Mouse (Mus musculus) c-Kit-positive CD71-negative TER-119-negative erythroid progenitor cells, embryonic 14.5 days (primary cell): Measurements from ENCODE around the gene Pxylp1.
"Not testable (repeated sequence)": the region's sequence is repeated elsewhere in the genome, so short reads cannot be mapped to it uniquely, and the experiment has no call there.

ENCODE experiments used
- DNase-seq: peaks from one replicate; pipeline ENCODE4 v3.0.0-alpha.2; 2013; ENCODE audit warnings: low read depth

Pxylp1 gene

DNA sequence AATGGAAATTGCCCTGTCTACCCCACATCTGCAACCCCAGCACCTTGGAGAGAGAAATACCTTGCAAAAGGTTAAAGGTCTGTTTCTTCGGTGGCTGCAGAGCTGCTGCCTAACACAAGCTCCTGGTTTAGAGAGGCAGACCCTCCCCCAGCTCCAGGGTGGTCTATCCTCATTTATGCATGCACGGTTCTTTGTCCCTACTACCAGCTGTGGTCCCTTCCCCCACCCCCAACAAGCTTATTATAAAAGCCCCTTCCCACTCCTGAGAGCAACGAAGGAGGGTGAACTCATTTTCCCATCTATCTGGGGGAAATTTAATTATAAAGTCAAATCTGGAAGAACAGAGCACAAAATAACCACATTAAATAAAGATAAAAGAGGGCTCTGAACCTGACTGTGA, at the start of gene Pxylp1:
Gene Pxylp1, minus strand, starts transcription at position 124 of the 400 bp plus-strand sequence.
- no peak for DNase-seq

GRCm38 (mm10) chr9:96938887-96939286, 46.4 kb upstream of the Pxylp1 start:
- DNase-seq, result no peak

DNA sequence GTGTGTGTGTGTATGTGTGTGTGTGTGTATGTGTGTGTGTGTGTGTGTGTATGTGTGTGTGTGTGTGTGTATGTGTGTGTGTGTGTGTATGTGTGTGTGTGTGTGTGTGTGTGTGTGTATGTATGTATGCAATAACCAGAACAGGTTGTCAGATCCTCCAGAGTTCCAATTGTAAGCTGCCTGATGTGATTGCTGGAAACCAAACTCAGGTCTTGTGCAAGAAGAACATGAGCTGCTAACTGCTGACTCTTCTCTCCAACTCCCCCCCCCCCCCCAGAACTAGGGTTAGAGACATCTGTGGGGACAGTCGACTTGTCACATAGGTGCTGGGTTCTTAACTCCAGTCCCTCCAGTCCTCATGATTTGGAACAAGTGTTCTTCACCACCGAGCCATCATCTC, 44.0 kb upstream of the Pxylp1 start:
- not testable (repeated sequence) for DNase-seq

GRCm38 (mm10) chr9:96935556-96936300, 43.3 kb upstream of the Pxylp1 start:
- DNase-seq, result no peak

DNA sequence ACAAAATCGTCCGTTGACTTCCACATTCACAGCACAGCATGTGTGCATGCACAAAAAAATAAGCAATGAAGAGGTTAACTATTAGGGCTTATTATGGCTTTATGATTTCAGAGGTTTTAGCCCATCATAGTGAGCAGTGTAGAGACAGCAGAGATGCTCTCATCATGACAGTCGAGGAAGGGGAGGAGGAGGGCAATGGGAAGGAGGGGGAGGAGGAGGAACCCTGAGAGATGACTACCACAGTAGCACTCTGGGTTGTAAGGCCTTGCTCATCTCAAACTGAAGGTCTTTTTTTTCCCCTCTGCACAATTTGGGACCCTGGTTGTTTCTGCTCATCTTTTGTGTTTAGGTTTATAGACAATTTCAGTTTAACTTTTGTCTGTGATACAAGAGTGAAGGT, 42.3 kb upstream of the Pxylp1 start:
- no peak for DNase-seq

- no peak for DNase-seq
Observed at GRCm38 (mm10) chr9:96932751-96933150, 40.3 kb upstream of the Pxylp1 start.

DNA sequence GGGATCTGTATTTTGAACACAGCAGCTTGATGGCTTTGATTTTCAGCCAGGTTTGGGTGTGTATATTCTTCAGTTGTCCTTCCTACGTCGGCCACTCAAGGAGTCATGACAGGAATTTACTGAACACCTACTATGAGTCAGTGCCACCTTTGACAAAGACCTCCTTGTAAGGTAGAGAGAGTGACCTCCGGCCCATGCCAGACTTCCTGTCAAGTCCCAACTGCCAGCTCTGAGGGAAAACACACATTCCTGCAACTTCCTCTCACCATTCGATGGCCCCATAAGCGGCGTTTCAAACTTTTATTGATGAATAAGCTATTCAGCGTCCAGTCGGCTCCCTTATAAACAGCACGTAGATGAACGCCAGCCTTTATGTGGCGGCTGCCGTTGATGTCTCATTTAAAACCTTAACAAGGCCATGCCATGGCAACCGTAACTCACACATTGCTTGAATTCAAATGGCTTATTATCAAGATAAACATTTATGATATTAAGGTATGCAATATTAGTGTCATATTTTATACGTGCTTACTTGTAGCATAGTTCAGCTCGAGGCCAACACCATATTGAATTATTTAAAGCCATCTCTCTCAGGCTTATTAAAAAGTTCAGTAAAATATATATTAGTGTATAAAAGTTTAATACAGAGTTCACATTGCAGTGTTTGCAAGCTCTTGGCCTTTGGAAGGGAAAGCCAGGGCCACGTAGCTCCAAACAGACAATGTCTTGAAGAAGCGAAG, 31.3 kb upstream of the Pxylp1 start:
- DNase-seq, result no peak

- DNase-seq, result no peak
Observed at GRCm38 (mm10) chr9:96923119-96923518, 30.6 kb upstream of the Pxylp1 start.

- DNase-seq, result peak; percentile 88
Observed at GRCm38 (mm10) chr9:96916620-96917538, 24.4 kb upstream of the Pxylp1 start.

DNA sequence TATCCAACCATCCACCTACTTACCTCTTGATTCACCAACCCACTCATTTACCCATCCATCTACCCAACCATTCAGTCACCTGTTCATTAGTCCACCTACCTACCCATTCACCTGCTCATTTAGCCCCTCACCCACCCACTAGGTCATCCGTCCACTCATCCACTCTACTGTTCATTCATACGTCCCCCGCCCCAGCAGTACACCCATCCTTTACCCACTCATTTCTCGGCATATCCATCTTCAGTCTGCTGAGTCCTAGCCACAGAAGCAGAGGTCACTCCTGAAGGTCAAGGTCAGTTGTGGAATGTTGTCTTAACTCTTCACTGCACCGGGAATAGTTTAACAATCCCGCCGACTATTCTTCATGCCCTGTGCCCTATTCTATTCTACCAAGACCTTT, 23.6 kb upstream of the Pxylp1 start:
- no peak for DNase-seq

DNA sequence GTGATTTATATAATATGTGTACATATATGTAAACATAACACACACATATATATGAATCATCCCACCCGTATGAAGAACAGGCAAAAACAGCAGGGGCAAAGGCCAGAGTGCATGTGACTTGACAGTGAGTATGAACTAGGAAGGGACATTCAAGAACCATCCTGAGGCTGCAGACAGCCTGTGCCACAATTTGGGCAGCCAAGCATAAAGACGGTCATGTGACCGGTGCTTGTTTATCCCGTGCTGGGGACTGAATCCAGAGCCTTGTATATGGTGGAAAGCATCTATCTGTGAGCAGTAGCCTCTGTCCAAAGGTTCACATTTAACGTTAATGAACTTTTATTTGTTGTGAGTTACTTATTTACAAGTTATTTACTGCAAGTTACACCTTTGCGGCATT, 22.4 kb upstream of the Pxylp1 start:
- DNase-seq, result no peak

- no peak for DNase-seq
Observed at GRCm38 (mm10) chr9:96914005-96914404, 21.5 kb upstream of the Pxylp1 start.

DNA sequence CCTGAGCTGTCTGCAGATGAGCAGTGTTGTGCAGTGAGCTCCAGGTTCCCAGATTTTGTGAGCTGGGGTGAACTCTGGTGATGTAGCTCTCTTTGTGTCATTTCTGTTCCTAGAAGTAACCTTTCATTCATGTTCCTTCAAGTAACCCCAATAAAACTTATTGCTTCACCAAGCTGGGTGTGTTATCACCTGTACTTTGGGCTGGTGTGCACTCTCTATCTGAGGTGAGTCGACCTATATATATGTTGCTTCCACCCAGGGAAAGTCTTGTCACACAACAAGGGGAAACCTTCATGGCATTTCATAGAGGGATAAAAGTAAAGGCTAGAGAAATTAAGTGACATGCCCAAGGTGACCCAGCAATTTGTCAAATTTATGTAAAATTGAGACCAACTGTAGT, 17.0 kb upstream of the Pxylp1 start:
- no peak for DNase-seq

DNA sequence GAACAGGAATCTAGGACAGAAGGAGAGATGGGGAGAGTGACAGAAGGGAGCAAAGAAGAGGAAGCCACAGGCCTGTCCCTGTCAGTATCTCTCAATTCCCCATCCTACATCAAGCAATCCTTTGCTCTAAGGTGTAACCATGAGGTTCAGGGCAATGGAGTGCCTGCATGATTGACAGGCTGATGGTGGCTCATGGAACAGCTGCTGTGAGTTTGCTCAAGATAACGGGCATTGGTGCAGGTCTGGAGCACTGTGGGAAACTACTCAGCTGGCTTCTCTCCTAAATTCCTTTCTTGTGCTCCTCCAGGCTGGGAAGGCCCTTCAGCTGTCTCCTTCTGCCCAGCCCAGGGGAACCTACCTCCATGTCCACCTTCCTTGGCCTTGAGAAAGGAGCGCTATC, 16.3 kb upstream of the Pxylp1 start:
- DNase-seq, result no peak

DNA sequence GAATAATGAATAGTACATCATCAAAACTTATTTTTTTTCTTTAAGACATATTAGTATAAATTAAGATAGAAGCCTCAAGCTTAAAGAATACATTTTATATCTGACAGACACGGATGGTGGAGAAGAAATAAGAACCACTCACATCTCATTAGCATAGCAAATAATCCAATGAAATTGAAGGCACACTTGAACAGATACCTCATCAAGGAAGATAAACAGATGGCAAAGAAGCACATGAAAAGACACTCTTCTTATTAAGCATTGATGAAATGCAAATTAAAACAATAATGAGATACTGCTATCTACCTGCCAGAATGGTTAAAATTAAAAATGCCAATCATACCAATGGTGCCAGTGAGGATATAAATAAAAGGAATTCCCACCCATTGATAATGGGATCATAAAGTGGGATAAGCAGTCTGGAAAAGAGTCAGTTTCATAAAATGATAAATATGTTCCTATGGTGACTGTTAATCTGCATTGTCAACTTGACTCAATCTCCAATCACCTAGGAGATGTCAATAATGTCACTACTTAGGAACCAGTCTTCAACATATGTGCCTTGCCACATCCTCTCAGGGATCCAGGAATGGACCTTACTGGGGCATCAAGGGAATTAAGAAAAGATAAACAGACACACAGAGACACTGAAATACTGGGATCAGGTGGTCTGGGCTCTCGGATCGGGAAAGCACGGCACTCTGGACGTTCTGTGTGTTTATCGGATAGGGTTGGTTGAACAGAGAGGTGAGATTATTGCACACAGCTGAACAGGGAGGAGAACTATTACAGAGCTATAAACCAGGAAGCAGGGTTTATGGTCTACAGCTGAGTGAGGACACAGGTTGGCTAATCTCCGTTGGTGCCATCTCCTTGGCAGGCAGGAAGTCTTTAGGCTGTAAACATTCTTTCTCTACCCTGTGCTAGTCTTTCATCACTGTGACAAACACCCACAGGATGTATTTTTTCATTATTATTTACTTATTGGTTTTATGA, 12.2 kb upstream of the Pxylp1 start:
- DNase-seq, result no peak

DNA sequence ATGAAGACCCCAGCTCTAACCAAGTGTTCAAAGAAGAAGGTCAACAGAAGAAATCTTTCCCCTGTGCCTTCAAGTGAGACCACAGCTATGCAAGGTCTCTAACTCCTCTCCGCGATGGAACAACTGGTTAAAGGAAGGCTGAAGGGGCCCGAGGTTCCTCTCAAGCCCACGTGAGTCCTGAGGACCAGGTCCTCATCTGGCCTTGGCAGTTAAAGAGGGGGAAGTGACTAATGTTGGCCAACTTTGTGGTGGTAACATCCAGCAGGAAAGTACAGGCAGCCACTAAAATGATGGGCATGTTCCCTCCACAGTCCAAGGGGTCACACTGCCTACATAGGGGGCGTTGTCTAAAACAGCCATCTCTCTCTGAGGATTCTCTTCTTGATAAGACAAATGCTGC, 7.2 kb upstream of the Pxylp1 start:
- DNase-seq, result no peak

DNA sequence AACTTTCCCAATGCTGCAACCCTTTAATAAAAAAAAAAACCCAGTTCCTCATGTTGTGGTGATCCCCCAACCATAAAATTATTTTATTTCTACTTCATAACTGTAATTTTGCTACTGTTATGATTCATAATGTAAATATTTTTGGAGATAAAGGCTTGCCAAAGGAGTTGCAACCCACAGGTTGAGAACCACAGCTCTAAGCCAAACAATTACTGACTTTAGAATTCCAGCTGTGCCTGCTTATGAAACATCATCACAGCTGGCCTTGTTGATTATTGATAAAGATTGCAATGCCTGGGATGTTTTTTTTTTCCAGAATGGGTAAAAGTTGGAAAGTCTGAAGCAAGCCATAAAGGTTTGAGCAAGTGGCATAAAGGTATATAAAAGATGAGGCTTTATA, 6.5 kb upstream of the Pxylp1 start:
- no peak for DNase-seq

DNA sequence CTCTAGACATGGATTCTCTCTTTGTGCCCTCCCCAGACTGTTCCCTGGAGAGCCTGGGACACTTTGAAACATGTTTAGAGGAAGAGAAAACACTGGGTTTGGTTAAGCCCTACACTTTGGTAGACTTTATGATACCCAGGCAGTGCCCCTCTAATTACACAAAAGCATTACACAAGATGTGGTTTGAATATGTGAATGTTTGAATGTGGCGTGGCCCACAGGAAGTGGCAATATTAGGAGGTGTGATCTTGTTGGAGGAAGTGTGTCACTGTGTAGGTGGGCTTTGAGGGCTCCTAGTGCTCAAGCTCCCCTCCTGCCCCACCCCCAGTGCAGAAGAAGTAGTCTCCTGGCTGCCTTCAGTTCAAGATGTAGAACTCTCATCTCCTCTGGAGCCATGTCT, 4.2 kb upstream of the Pxylp1 start:
- no peak for DNase-seq

GRCm38 (mm10) chr9:96893582-96893981, 1.1 kb upstream of the Pxylp1 start:
- DNase-seq, result no peak

DNA sequence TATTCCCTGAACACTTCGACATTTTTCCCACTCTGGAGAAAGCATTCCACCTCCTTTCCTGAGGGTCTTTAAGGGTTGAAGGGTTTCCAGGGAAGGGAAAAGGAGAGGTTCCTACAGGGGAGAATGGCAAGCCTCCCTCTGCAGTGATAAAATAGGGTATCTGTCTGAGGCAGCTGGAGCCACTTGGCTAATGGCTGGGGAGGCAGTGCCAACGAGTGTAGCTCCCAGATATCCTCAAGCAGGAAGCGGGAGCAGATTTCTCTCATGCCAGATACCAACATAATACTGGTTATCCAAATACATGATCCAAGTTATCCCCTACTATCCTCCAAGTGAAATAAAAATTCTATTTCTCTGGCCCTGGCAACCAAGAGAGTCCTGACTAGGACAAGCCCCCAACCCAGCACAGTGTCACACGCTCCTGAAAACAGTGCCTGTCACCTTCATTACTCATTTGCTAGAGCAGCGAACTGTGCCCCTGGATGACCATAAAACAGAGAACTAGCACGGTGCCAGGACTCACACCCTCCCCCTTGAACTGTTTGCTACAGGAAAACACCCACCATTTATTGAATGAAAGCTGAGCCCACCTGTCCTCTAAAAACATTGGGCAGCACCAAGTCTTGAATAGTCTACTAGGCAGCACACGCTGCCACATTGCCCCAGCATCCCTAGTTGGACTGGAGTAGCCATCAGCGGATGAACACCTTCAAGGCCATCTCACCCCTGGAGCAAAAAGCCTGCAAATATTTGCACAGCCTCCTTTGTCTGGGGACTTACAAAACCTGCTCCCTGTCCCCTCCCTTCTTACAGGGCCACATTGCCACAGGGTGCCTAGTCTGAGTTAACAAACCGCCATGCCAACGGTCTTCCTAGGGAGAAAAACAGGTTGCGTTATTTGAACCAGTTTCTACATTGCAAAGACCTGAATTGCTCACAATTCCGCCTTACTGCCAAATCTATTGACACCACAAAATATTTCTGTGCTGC, 833 bp downstream of the Pxylp1 start:
- DNase-seq, result no peak
